8 mouse cellular contexts compared by ENCODE assay signal in the genomic region with DNA sequence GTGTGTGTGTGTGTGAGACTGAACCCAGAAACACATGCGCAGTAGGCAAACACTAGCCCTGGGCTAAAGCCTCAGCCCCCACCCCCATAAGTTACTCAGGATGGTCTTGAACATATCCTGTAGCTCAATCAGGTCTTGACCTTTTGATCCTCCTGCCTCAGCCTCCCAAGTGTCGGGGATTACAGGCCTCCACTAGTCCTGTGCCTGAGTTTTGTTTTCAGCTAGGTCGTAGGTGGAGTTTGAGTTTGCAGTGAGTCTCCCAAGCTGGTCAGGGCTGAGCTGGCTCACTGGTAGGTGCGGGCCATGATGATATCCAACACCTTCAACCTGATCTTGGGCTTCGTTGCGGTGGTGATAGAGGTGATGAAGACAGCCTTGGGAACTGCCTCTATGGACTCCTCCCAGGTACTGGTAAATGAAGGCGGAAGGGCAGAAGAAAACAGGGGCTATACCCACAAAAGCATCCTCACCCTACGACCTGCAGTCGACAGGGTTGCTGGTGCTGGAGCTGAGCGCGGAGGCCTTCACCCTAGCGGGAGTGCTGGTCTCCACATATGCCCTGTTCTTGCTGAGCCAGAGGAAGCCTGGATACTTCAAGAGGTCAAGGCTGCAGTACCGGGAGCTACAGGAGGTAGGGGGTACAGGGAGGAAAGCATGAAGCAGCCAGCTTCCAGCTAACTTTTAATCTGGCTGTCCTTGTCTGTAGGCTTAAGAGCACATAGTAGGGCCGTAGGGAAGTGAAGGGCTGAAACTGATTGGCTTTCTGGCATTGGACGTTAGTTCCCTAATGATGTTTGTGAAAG. TPM values are rescaled to one million over a fixed set of nuclear protein-coding genes. Genes with fewer than 3 reads are reported as not detected.
DNase-seq lines count a peak whose midpoint lies in the region; ATAC-seq and TF ChIP-seq lines count a peak whose summit lies in the region.

No protein-coding gene starts in this region.

- H3K27me3 ChIP-seq in thymus, adult 2 months (ENCODE audit: control insufficient read depth, insufficient read depth, low read length): no peaks in the 10 kb centered on the region
- H3K27me3 ChIP-seq in limb, embryonic 15.5 days: no peaks in the 10 kb centered on the region

- ATAC-seq in limb, embryonic 15.5 days (ENCODE audit: insufficient number of reproducible peaks, low FRiP score, low TSS enrichment, low read depth): no peak

- TF ChIP-seq CTCF in thymus, adult 2 months (IDR thresholded peaks at IDR 0.05; ENCODE audit: borderline replicate concordance, control insufficient read depth, extremely low read depth, insufficient read depth, low read length, poor library complexity): no peak

- peak; percentile 52 to 68 for DNase-seq in adrenal gland, adult (ENCODE audit: inconsistent age in 2 of 2, low spot score in 1 of 2)
- no peak for DNase-seq in adrenal gland, postnatal 25 days
- DNase-seq in thymus, adult 2 months: peak; percentile 16
- DNase-seq in thymus, postnatal 25 days: no peak
- DNase-seq in frontal cortex, adult 2 months (ENCODE audit: extremely low spot score in 1 of 2, low spot score in 1 of 2): no peak
- no peak for DNase-seq in frontal cortex, postnatal 10 days (ENCODE audit: low spot score in 2 of 2)
- DNase-seq in layer of hippocampus, postnatal 36 days: no peak

- H3K27ac ChIP-seq in thymus, adult 2 months (ENCODE audit: control insufficient read depth, insufficient read depth, low read length): no peak overlapping the region
- peak overlapping the region; percentile 99 for H3K27ac ChIP-seq in limb, embryonic 15.5 days

- H3K4me3 ChIP-seq in thymus, adult 2 months (ENCODE audit: control insufficient read depth, insufficient read depth, low read length): no peak overlapping the region
- peak overlapping the region; percentile 66 for H3K4me3 ChIP-seq in limb, embryonic 15.5 days

- H3K4me2 ChIP-seq in limb, embryonic 15.5 days: peak overlapping the region; percentile 55

- 90% methylated on average over 15 of the region's 15 CpGs for WGBS in thymus, adult 2 months
- WGBS in limb, embryonic 15.5 days: 84% methylated on average over 15 of the region's 15 CpGs

- H3K9ac ChIP-seq in limb, embryonic 15.5 days: no peak overlapping the region

- no peaks in the 10 kb centered on the region for H3K36me3 ChIP-seq in thymus, adult 2 months (ENCODE audit: control insufficient read depth, insufficient read depth, low read length)
- no peaks in the 10 kb centered on the region for H3K36me3 ChIP-seq in limb, embryonic 15.5 days

- no peaks in the 10 kb centered on the region for H3K9me3 ChIP-seq in limb, embryonic 15.5 days

- TF ChIP-seq POLR2A in thymus, adult 2 months (IDR thresholded peaks at IDR 0.05; ENCODE audit: control insufficient read depth, extremely low read depth, insufficient read depth, low read length, poor library complexity): no peak

- peaks cover 27% of the 10 kb centered on the region for H3K4me1 ChIP-seq in thymus, adult 2 months (replicated peaks; ENCODE audit: control insufficient read depth, insufficient read depth, low read length)
- peaks cover 57% of the 10 kb centered on the region for H3K4me1 ChIP-seq in limb, embryonic 15.5 days

RNA-seq across cellular contexts. Expression of gene Zfp219, which starts 2.1 kb away (rescaled TPM):
- 58.4 and 63.3 TPM in 2 replicates for total RNA-seq in adrenal gland, postnatal 25 days (2021)
- 253 and 269 TPM in 2 replicates for polyA plus RNA-seq in thymus, adult 2 months (2012; rRNA removed)
- polyA plus RNA-seq in limb, embryonic 15.5 days (2015; fragmentation: Nextera tagmentation; extraction: Ambion mirVana): 26.7 and 27.5 TPM in 2 replicates
- 73.4 and 77.7 TPM in 2 replicates for polyA plus RNA-seq in frontal cortex, adult 2 months (2012; rRNA removed)
- 10 to 100 TPM; 42.5 to 44.4 TPM for total RNA-seq in layer of hippocampus, postnatal 36 days (2021)

RNA-seq across cellular contexts. Expression of gene Tmem253, which starts 3.0 kb away (rescaled TPM):
- total RNA-seq in adrenal gland, postnatal 25 days (2021): 0.97 and 1.8 TPM in 2 replicates
- 2.9 TPM in 2 replicates for polyA plus RNA-seq in thymus, adult 2 months (2012; rRNA removed)
- polyA plus RNA-seq in limb, embryonic 15.5 days (2015; fragmentation: Nextera tagmentation; extraction: Ambion mirVana): 0.29 and 0.37 TPM in 2 replicates
- polyA plus RNA-seq in frontal cortex, adult 2 months (2012; rRNA removed): 0.60 and 0.90 TPM in 2 replicates
- under 1 TPM in 1 of 2 experiments, not detected in 1; 0.65 TPM for total RNA-seq in layer of hippocampus, postnatal 36 days (2021)

RNA-seq across cellular contexts. Expression of gene Olfr221, which starts 23.8 kb away (rescaled TPM):
- total RNA-seq in adrenal gland, postnatal 25 days (2021): not detected in 2 replicates
- polyA plus RNA-seq in thymus, adult 2 months (2012; rRNA removed): not detected in 2 replicates
- polyA plus RNA-seq in limb, embryonic 15.5 days (2015; fragmentation: Nextera tagmentation; extraction: Ambion mirVana): not detected in 2 replicates
- 0.08 and 0.15 TPM in 2 replicates for polyA plus RNA-seq in frontal cortex, adult 2 months (2012; rRNA removed)
- total RNA-seq in layer of hippocampus, postnatal 36 days (2021): not detected

RNA-seq across cellular contexts. Expression of gene Arhgef40, which starts 33.9 kb away (rescaled TPM):
- total RNA-seq in adrenal gland, postnatal 25 days (2021): 55.7 and 59.3 TPM in 2 replicates
- 55.2 and 62.3 TPM in 2 replicates for polyA plus RNA-seq in thymus, adult 2 months (2012; rRNA removed)
- polyA plus RNA-seq in limb, embryonic 15.5 days (2015; fragmentation: Nextera tagmentation; extraction: Ambion mirVana): 126 and 149 TPM in 2 replicates
- polyA plus RNA-seq in frontal cortex, adult 2 months (2012; rRNA removed): 39.7 and 44.0 TPM in 2 replicates
- total RNA-seq in layer of hippocampus, postnatal 36 days (2021): 10 to 100 TPM; 31.4 to 39.9 TPM

Comparison
In these comparisons a context has a peak if more than half of its experiments do, and no peak if none do; other contexts are left out.
1. DNase-seq: peak in adrenal gland, adult (2 of 2) and thymus, adult 2 months (single experiment); none in adrenal gland, postnatal 25 days (single experiment), thymus, postnatal 25 days (single experiment), frontal cortex, adult 2 months (0 of 2), frontal cortex, postnatal 10 days (0 of 2) and layer of hippocampus, postnatal 36 days (0 of 2).